Mouse (Mus musculus) central nervous system, embryonic 11.5 days (tissue): ENCODE measurements around the gene Cd72. TPM values are rescaled to one million over a fixed set of nuclear protein-coding genes. Genes with fewer than 3 reads are reported as not detected.

Experiments used
- polyA plus RNA-seq: library from polyadenylated mRNA; depleted of rRNA; stranded (reverse); fragments of >200 nt; gene quantifications from 2 replicates; pipeline ENCODE4 v1.2.3, GENCODE M21; 2012; rRNA removed

The Cd72 gene
- polyA plus RNA-seq: 0.35 and 0.38 TPM in 2 replicates

DNA sequence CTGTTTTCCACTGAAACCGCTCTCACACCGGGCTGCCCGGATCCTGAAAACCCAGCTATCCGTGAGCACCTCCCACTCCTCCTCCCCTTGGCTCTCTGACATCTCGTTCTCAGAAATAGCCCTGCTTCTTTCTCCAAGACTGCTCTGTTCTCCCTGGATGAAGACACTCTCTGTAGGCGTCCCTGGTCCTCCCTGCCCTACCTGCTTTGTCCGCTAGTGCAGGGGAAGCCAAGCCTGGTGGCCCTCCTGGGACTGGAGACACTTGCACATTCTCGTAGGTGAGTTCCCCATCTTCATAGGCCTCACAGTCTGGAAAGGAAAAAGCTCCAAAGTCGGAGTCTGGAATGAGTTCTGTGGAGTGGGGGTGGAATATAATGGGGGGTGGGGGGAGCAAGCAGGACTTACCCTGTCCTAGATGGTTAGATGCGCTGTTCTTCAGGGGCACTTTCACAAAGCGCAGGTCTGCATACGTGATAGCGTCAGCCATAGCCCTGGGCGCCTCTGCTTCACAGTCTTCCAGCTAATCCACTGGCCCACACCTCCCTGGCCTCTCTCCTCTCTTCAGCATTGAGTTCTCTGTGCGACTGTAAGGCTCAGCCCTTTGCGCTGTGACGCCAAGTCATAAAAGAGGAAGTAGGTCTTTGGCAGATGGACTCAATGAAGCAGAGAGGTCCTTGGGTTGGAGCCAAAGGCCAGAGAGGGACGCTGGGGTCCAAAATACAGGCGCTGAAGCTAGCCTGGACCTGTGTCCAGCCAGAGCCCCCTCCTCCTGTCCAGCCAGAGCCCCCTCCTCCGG, at the start of gene Cd72:
TSS of gene Cd72 (minus strand) at position 588 of the 796 bp plus-strand sequence.

DNA sequence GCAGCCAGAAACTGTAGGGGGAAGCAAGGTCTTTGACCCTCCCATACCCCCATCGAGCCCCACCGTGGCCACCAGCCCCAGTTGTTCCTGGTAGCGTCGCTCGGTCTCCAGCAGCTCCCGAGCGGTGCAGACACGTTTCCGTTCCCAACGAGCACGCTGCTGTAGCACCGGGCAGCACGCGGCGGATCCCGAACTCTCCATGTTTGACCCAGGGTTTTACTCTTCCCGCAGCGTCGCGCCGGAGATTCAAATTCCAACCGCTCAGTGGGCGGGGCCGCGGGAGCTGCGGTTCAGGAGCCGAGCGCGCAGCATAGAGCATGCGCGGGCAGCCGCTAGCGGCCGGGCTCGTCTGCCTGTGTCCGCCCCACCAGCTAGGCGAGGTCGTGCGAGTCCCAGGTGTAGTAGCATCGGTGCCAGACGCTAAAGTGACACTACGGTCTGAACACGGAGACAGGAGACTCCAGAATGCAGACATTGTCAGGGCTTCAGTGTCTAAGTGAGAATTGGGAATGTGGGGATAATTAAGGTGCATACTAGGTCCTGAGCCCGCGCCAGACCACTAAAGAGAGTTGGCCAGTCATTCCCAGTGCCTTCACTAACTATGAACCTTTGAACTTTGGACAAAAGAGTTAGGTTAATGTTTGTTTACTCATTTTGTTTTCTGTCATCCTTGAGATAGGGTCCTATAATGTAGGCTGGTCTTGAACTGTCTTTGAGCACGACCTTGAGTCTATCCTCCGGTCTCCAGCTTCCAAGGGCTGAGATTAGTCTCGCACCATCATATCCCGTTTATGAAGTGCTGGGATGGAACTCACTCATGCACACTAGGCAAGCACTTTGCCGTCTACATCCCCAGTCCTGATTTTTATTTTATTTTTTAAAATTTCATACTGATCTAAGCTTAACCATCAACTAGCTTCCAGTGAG, 45.2 kb upstream of the Cd72 start, which contains the start of gene Arhgef39:
TSS of gene Arhgef39 (minus strand) at position 289 of the 927 bp plus-strand sequence.

DNA sequence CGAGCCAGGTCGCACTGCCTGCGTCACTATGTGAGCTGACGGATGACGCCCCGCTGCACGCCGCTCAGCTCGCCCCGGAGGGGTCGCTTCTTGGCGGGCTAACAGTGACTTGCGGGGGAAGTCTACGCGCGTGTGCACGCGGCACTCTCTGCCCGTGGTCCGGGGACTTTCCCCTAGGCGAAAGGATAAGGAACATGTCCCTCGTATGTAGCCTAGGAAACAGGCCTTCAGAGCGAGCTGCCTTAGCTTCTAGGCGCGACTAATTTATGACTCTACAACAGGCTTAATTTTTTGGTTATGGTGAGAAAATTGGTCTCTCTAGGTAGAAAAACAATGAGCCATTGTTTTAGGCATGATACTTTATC, 38.4 kb upstream of the Cd72 start, which contains the start of gene Ccdc107:
TSS of gene Ccdc107 (plus strand) at position 80 of the 365 bp plus-strand sequence.

DNA sequence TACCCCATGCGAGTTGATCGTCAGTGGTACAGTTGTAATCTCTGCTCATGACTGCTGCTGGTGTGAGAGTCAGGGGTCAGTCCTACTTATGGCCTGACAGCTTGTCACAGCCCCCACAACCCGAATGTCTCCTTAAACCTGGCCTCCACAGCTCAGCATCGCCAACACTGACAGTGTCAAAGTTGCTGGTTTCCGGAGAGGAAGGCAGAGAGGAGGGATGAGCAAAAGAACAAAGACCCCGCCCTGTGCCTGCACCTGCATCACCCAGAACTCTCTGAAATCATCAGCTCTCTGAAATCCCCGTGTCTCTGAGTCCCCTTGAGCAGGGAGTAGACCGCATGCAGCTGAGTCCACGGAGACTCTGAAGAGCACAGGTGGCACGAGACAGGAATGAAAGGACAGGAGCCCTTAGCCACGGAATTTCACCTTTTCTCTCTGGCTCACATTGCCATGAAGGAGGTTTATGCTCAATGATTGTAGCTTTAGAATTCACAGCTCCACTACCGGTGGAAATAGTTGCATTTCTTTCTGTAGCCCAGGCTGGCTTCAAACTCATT, 29.2 kb upstream of the Cd72 start, which contains the start of gene Sit1:
TSS of gene Sit1 (minus strand) at position 200 of the 557 bp plus-strand sequence.

DNA sequence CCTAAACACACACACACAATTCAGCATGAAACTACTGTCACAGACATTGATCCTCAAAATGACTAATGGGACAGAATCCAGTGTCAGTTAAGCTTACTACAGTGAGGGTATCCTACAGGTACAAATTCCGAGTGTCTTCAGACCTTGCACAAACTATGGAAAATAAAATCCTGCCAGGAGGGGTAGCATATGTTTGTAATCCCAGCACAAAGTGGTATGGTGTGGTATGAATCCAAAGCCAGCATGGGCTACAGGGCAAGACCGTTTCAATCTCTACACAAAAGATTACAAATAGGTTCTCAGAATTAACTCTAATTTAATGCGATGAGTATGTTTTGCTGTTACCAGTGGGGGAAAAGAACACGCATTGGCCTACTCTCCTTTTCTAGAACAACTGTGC, 12.8 kb downstream of the Cd72 start, which contains the start of gene Tesk1:
TSS of gene Tesk1 (plus strand) at position 301 of the 400 bp plus-strand sequence.

DNA sequence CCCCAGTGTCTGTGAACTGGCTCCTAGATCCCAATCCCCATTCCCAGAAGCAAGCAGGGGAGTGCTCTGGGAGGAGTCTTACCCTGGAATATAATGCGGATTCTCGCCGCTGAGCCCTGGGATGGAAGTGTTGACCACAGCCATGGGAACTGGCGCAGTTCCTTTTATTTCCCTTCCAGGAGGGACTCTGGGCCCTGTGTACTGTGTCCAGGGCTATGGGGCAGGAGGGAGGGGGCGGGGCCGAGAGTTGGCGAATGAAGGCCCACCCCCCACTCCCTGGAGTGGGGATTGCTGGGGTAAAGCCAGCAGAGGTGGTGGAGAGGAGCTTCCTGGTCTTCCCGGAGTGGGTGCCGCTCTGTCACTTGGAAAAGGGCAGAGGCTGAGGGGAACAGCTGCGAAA, 25.5 kb downstream of the Cd72 start, which contains the start of gene Fam166b:
TSS of gene Fam166b (minus strand) at position 189 of the 400 bp plus-strand sequence.

Other genes with a start within 250 kb of the Cd72 start
- 0.83 and 0.85 TPM in 2 replicates for gene Atp8b5, start 187.5 kb downstream of the Cd72 start, polyA plus RNA-seq
- 19.6 and 21.4 TPM in 2 replicates for gene Rusc2, start 72.6 kb downstream of the Cd72 start, polyA plus RNA-seq
- gene Fam166b, start 25.5 kb downstream of the Cd72 start, polyA plus RNA-seq: 0.46 and 0.47 TPM in 2 replicates
- 43.3 and 45.3 TPM in 2 replicates for gene Tesk1, start 12.7 kb downstream of the Cd72 start, polyA plus RNA-seq
- not detected in 2 replicates for gene Sit1, start 29.1 kb upstream of the Cd72 start, polyA plus RNA-seq
- gene Ccdc107, start 38.3 kb upstream of the Cd72 start, polyA plus RNA-seq: 46.4 and 49.4 TPM in 2 replicates
- 41.5 and 64.0 TPM in 2 replicates for gene Arhgef39, start 45.1 kb upstream of the Cd72 start, polyA plus RNA-seq
- gene Car9, start 52.3 kb upstream of the Cd72 start, polyA plus RNA-seq: 0.37 and 1.3 TPM in 2 replicates
- 83.2 and 109 TPM in 2 replicates for gene Tpm2, start 69.1 kb upstream of the Cd72 start, polyA plus RNA-seq
- gene Creb3, start 107.7 kb upstream of the Cd72 start, polyA plus RNA-seq: 34.6 and 40.8 TPM in 2 replicates
- 52.5 and 57.8 TPM in 2 replicates for gene Tln1, start 108.1 kb upstream of the Cd72 start, polyA plus RNA-seq
- 42.0 and 62.0 TPM in 2 replicates for gene Rgp1, start 124.1 kb upstream of the Cd72 start, polyA plus RNA-seq
- gene Gba2, start 124.2 kb upstream of the Cd72 start, polyA plus RNA-seq: 47.6 and 49.0 TPM in 2 replicates
- gene Msmp, start 129.9 kb upstream of the Cd72 start, polyA plus RNA-seq: 0.10 and 0.17 TPM in 2 replicates
- gene Npr2, start 177.3 kb upstream of the Cd72 start, polyA plus RNA-seq: 45.5 and 61.8 TPM in 2 replicates
- 2.9 and 3.2 TPM in 2 replicates for gene Spag8, start 199.0 kb upstream of the Cd72 start, polyA plus RNA-seq
- 53.7 and 54.7 TPM in 2 replicates for gene Hint2, start 201.8 kb upstream of the Cd72 start, polyA plus RNA-seq
- gene Tmem8b, start 214.3 kb upstream of the Cd72 start, polyA plus RNA-seq: 13.2 and 15.3 TPM in 2 replicates
- gene Fam221b, start 214.5 kb upstream of the Cd72 start, polyA plus RNA-seq: 0.21 and 0.22 TPM in 2 replicates
- gene Olfr70, start 246.2 kb upstream of the Cd72 start, polyA plus RNA-seq: not detected in 2 replicates